Mouse (Mus musculus): ENCODE data around the gene Zscan10.
"Not testable (repeated sequence)": the region's sequence is repeated elsewhere in the genome, so short reads cannot be mapped to it uniquely, and the experiment has no call there.

The Zscan10 gene

GRCm38 (mm10) chr17:23592208-23592925 is 8.3 kb upstream of the Zscan10 start:
- DNase-seq (ENCODE audit: low spot score) = peak; percentile 79

- DNase-seq (ENCODE audit: low spot score) = no peak
Observed at GRCm38 (mm10) chr17:23592926-23593300, 7.7 kb upstream of the Zscan10 start.

- DNase-seq (ENCODE audit: low spot score) = not testable (repeated sequence)
Observed at GRCm38 (mm10) chr17:23595139-23595538, 5.5 kb upstream of the Zscan10 start.

- DNase-seq (ENCODE audit: low spot score) = peak; percentile 49
Observed at GRCm38 (mm10) chr17:23598582-23599552, 1.8 kb upstream of the Zscan10 start, which contains the start of gene Zfp13. TSS of gene Zfp13 (minus strand) at chr17:23599487.

GRCm38 (mm10) chr17:23599605-23600063 is 1.0 kb upstream of the Zscan10 start:
- no peak for DNase-seq (ENCODE audit: low spot score)

GRCm38 (mm10) chr17:23601836-23602585 is 1.4 kb downstream of the Zscan10 start:
- DNase-seq (ENCODE audit: low spot score) = no peak

- DNase-seq (ENCODE audit: low spot score) = no peak
Observed at GRCm38 (mm10) chr17:23603077-23603476, 2.4 kb downstream of the Zscan10 start.

GRCm38 (mm10) chr17:23603542-23603941 is 2.9 kb downstream of the Zscan10 start:
- DNase-seq (ENCODE audit: low spot score) = no peak

GRCm38 (mm10) chr17:23604394-23604793 is 3.7 kb downstream of the Zscan10 start:
- DNase-seq (ENCODE audit: low spot score) = no peak

GRCm38 (mm10) chr17:23605220-23605619 is 4.6 kb downstream of the Zscan10 start:
- DNase-seq (ENCODE audit: low spot score) = no peak

- DNase-seq (ENCODE audit: low spot score) = no peak
Observed at GRCm38 (mm10) chr17:23609612-23610011, 9.0 kb downstream of the Zscan10 start.

- DNase-seq (ENCODE audit: low spot score) = no peak
Observed at GRCm38 (mm10) chr17:23610361-23610800, 9.7 kb downstream of the Zscan10 start.

- DNase-seq (ENCODE audit: low spot score) = no peak
Observed at GRCm38 (mm10) chr17:23617087-23617486, 16.4 kb downstream of the Zscan10 start.

GRCm38 (mm10) chr17:23620351-23620750 is 19.7 kb downstream of the Zscan10 start:
- no peak for DNase-seq (ENCODE audit: low spot score)

- DNase-seq (ENCODE audit: low spot score) = no peak
Observed at GRCm38 (mm10) chr17:23627813-23628212, 27.2 kb downstream of the Zscan10 start.

- DNase-seq (ENCODE audit: low spot score) = no peak
Observed at GRCm38 (mm10) chr17:23630195-23631020, 29.8 kb downstream of the Zscan10 start.

GRCm38 (mm10) chr17:23631241-23631640 is 30.6 kb downstream of the Zscan10 start:
- DNase-seq (ENCODE audit: low spot score) = no peak

GRCm38 (mm10) chr17:23644613-23645495 is 44.2 kb downstream of the Zscan10 start, which contains the start of gene Mmp25:
TSS of gene Mmp25 (minus strand) at chr17:23645277.
- no peak for DNase-seq (ENCODE audit: low spot score)

GRCm38 (mm10) chr17:23645894-23646293 is 45.2 kb downstream of the Zscan10 start:
- DNase-seq (ENCODE audit: low spot score) = no peak

GRCm38 (mm10) chr17:23651363-23651762 is 50.7 kb downstream of the Zscan10 start:
- DNase-seq (ENCODE audit: low spot score) = no peak
